Mouse (Mus musculus) stomach, postnatal 0 days (tissue): ENCODE measurements around the gene Lyrm7.

Experiments
- CTCF ChIP-seq: IDR thresholded peaks from 2 replicates; pipeline ENCODE4 v1.5.1; 2016; ENCODE audit warnings: antibody characterized with exemption, low read depth, mild to moderate bottlenecking, moderate library complexity
- EP300 ChIP-seq: optimal IDR thresholded peaks from 2 replicates; pipeline ENCODE3; 2016; ENCODE audit warnings: antibody characterized with exemption

DNA sequence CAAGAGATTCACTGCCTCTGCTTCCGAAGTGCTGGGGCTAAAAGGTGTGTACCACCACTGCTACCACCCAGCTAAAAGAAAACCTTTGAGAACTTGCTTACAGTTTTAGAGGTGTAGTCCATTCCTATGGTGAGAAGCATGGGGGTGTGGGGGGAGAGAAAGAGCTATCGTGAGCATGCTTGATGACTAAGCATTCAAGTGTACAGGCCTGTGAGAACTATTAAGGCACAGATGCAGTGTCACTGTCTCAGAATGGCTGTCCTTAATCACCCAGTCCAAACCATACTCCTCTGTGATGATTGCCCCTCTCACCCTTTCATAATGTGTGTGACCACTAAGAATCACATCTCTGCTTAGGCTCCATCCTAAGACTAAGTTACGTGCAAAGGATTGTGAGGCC, 8.6 kb upstream of the Lyrm7 start:
- TF ChIP-seq CTCF (no peak), EP300 (no peak)
